Mouse (Mus musculus): ENCODE measurements around the gene Tmem132e. TPM values are rescaled to one million over a fixed set of nuclear protein-coding genes. Genes with fewer than 3 reads are reported as not detected.

Tmem132e gene
- total and polyA plus RNA-seq, 2 experiments from 2014 or later, result not detected

GRCm38 (mm10) chr11:82434091-82434831, 45.6 kb downstream of the Tmem132e start:
- H3K4me3 ChIP-seq (ENCODE audit: low read depth, low read length), result peak overlapping the region; percentile 30
- ATAC-seq (ENCODE audit: insufficient read depth, low read depth) (no peak), DNase-seq (ENCODE audit: low spot score) (no peak)
- H3K4me2 ChIP-seq (ENCODE audit: low read depth, low read length), result peak overlapping the region; percentile 46
- H3K9ac ChIP-seq (replicated peaks; ENCODE audit: low read depth, low read length), result no peak overlapping the region
- no peaks in the 10 kb centered on the region for H3K36me3 ChIP-seq (replicated peaks; ENCODE audit: control insufficient read depth, insufficient read depth, low read length)
- peaks cover 51% of the 10 kb centered on the region for H3K27me3 ChIP-seq (ENCODE audit: control insufficient read depth, insufficient read depth, low read length)
- no peaks in the 10 kb centered on the region for H3K9me3 ChIP-seq (replicated peaks; ENCODE audit: control insufficient read depth, low read length)
- H3K4me1 ChIP-seq (ENCODE audit: control insufficient read depth, insufficient read depth), result no peaks in the 10 kb centered on the region
- TF ChIP-seq EP300 (IDR thresholded peaks at IDR 0.05; ENCODE audit: low read depth) (no peak), CTCF (IDR thresholded peaks at IDR 0.05; ENCODE audit: low read depth) (no peak)
- WGBS, result under 1% methylated on average over 52 of the region's 62 CpGs
- no peak overlapping the region for H3K27ac ChIP-seq (ENCODE audit: low read depth)

GRCm38 (mm10) chr11:82434832-82435182, 46.1 kb downstream of the Tmem132e start:
- H3K9ac ChIP-seq (replicated peaks; ENCODE audit: low read depth, low read length), result no peak overlapping the region
- H3K27ac ChIP-seq (ENCODE audit: low read depth), result no peak overlapping the region
- 6% methylated on average over 17 of the region's 36 CpGs for WGBS
- no peaks in the 10 kb centered on the region for H3K36me3 ChIP-seq (replicated peaks; ENCODE audit: control insufficient read depth, insufficient read depth, low read length)
- TF ChIP-seq CTCF (IDR thresholded peaks at IDR 0.05; ENCODE audit: low read depth) (no peak), EP300 (IDR thresholded peaks at IDR 0.05; ENCODE audit: low read depth) (no peak)
- no peaks in the 10 kb centered on the region for H3K9me3 ChIP-seq (replicated peaks; ENCODE audit: control insufficient read depth, low read length)
- peak overlapping the region; percentile 30 for H3K4me3 ChIP-seq (ENCODE audit: low read depth, low read length)
- H3K4me1 ChIP-seq (ENCODE audit: control insufficient read depth, insufficient read depth), result no peaks in the 10 kb centered on the region
- DNase-seq (ENCODE audit: low spot score) (no peak), ATAC-seq (ENCODE audit: insufficient read depth, low read depth) (no peak)
- H3K4me2 ChIP-seq (ENCODE audit: low read depth, low read length), result peak overlapping the region; percentile 46
- H3K27me3 ChIP-seq (ENCODE audit: control insufficient read depth, insufficient read depth, low read length), result peaks cover 51% of the 10 kb centered on the region

- DNase-seq (ENCODE audit: low spot score) (no peak), ATAC-seq (ENCODE audit: insufficient read depth, low read depth) (no peak)
- no peaks in the 10 kb centered on the region for H3K27me3 ChIP-seq (ENCODE audit: control insufficient read depth, insufficient read depth, low read length)
- H3K4me3 ChIP-seq (ENCODE audit: low read depth, low read length), result no peak overlapping the region
- TF ChIP-seq EP300 (IDR thresholded peaks at IDR 0.05; ENCODE audit: low read depth), result no peak
- H3K4me2 ChIP-seq (ENCODE audit: low read depth, low read length), result no peak overlapping the region
- H3K9ac ChIP-seq (replicated peaks; ENCODE audit: low read depth, low read length), result no peak overlapping the region
- 51% methylated on average over 9 of the region's 9 CpGs for WGBS
- H3K27ac ChIP-seq (ENCODE audit: low read depth), result no peak overlapping the region
- no peaks in the 10 kb centered on the region for H3K36me3 ChIP-seq (replicated peaks; ENCODE audit: control insufficient read depth, insufficient read depth, low read length)
- no peaks in the 10 kb centered on the region for H3K4me1 ChIP-seq (ENCODE audit: control insufficient read depth, insufficient read depth)
- H3K9me3 ChIP-seq (replicated peaks; ENCODE audit: control insufficient read depth, low read length), result no peaks in the 10 kb centered on the region
Measured at GRCm38 (mm10) chr11:82448485-82448884, 59.8 kb downstream of the Tmem132e start.

GRCm38 (mm10) chr11:82452516-82452915, 63.8 kb downstream of the Tmem132e start:
- Histone ChIP-seq H3K27ac (ENCODE audit: low read depth) (no peak overlapping the region), H3K4me3 (ENCODE audit: low read depth, low read length) (no peak overlapping the region), H3K9ac (replicated peaks; ENCODE audit: low read depth, low read length) (no peak overlapping the region), H3K4me1 (ENCODE audit: control insufficient read depth, insufficient read depth) (no peaks in the 10 kb centered on the region), H3K4me2 (ENCODE audit: low read depth, low read length) (no peak overlapping the region), H3K36me3 (replicated peaks; ENCODE audit: control insufficient read depth, insufficient read depth, low read length) (no peaks in the 10 kb centered on the region), H3K9me3 (replicated peaks; ENCODE audit: control insufficient read depth, low read length) (no peaks in the 10 kb centered on the region), H3K27me3 (ENCODE audit: control insufficient read depth, insufficient read depth, low read length) (no peaks in the 10 kb centered on the region)
- 73% methylated on average over 5 of the region's 5 CpGs for WGBS
- ATAC-seq (ENCODE audit: insufficient read depth, low read depth), result no peak
- no peak for DNase-seq (ENCODE audit: low spot score)
- TF ChIP-seq CTCF (IDR thresholded peaks at IDR 0.05; ENCODE audit: low read depth) (no peak), EP300 (IDR thresholded peaks at IDR 0.05; ENCODE audit: low read depth) (no peak)

GRCm38 (mm10) chr11:82453230-82453629, 64.5 kb downstream of the Tmem132e start:
- Histone ChIP-seq H3K4me1 (ENCODE audit: control insufficient read depth, insufficient read depth) (no peaks in the 10 kb centered on the region), H3K9me3 (replicated peaks; ENCODE audit: control insufficient read depth, low read length) (no peaks in the 10 kb centered on the region), H3K36me3 (replicated peaks; ENCODE audit: control insufficient read depth, insufficient read depth, low read length) (no peaks in the 10 kb centered on the region), H3K4me2 (ENCODE audit: low read depth, low read length) (no peak overlapping the region), H3K27me3 (ENCODE audit: control insufficient read depth, insufficient read depth, low read length) (no peaks in the 10 kb centered on the region), H3K27ac (ENCODE audit: low read depth) (no peak overlapping the region), H3K4me3 (ENCODE audit: low read depth, low read length) (no peak overlapping the region), H3K9ac (replicated peaks; ENCODE audit: low read depth, low read length) (no peak overlapping the region)
- no peak for DNase-seq (ENCODE audit: low spot score)
- 53% methylated on average over 7 of the region's 7 CpGs for WGBS
- ATAC-seq (ENCODE audit: insufficient read depth, low read depth), result no peak
- no peak for TF ChIP-seq EP300 (IDR thresholded peaks at IDR 0.05; ENCODE audit: low read depth)
- no peak for TF ChIP-seq CTCF (IDR thresholded peaks at IDR 0.05; ENCODE audit: low read depth)

GRCm38 (mm10) chr11:82461326-82461725, 72.6 kb downstream of the Tmem132e start:
- no peak for TF ChIP-seq EP300 (IDR thresholded peaks at IDR 0.05; ENCODE audit: low read depth)
- no peak for TF ChIP-seq CTCF (IDR thresholded peaks at IDR 0.05; ENCODE audit: low read depth)
- Histone ChIP-seq H3K27me3 (ENCODE audit: control insufficient read depth, insufficient read depth, low read length) (no peaks in the 10 kb centered on the region), H3K27ac (ENCODE audit: low read depth) (no peak overlapping the region), H3K9me3 (replicated peaks; ENCODE audit: control insufficient read depth, low read length) (no peaks in the 10 kb centered on the region), H3K4me2 (ENCODE audit: low read depth, low read length) (no peak overlapping the region), H3K4me1 (ENCODE audit: control insufficient read depth, insufficient read depth) (no peaks in the 10 kb centered on the region), H3K9ac (replicated peaks; ENCODE audit: low read depth, low read length) (no peak overlapping the region), H3K4me3 (ENCODE audit: low read depth, low read length) (no peak overlapping the region), H3K36me3 (replicated peaks; ENCODE audit: control insufficient read depth, insufficient read depth, low read length) (no peaks in the 10 kb centered on the region)
- DNase-seq (ENCODE audit: low spot score), result no peak
- no peak for ATAC-seq (ENCODE audit: insufficient read depth, low read depth)
- 72% methylated on average over 7 of the region's 7 CpGs for WGBS

Measured in heart, postnatal 0 days (tissue).